Mouse (Mus musculus): Measurements from ENCODE around the gene Ptges3l. TPM values are rescaled to one million over a fixed set of nuclear protein-coding genes. Genes with fewer than 3 reads are reported as not detected.
"Not testable (repeated sequence)": the region's sequence is repeated elsewhere in the genome, so short reads cannot be mapped to it uniquely, and the experiment has no call there.

Gene Ptges3l
- total RNA-seq (2021) = 1 to 10 TPM; 2.1 to 4.3 TPM
- 0.93 and 1.1 TPM in 2 replicates for polyA plus RNA-seq (2012; rRNA removed)
- long read RNA-seq, partial matches to known transcripts = 1 of 5 reads
- long read RNA-seq, other reads (novel, unspliced or antisense) = 0 of 5 reads

DNA sequence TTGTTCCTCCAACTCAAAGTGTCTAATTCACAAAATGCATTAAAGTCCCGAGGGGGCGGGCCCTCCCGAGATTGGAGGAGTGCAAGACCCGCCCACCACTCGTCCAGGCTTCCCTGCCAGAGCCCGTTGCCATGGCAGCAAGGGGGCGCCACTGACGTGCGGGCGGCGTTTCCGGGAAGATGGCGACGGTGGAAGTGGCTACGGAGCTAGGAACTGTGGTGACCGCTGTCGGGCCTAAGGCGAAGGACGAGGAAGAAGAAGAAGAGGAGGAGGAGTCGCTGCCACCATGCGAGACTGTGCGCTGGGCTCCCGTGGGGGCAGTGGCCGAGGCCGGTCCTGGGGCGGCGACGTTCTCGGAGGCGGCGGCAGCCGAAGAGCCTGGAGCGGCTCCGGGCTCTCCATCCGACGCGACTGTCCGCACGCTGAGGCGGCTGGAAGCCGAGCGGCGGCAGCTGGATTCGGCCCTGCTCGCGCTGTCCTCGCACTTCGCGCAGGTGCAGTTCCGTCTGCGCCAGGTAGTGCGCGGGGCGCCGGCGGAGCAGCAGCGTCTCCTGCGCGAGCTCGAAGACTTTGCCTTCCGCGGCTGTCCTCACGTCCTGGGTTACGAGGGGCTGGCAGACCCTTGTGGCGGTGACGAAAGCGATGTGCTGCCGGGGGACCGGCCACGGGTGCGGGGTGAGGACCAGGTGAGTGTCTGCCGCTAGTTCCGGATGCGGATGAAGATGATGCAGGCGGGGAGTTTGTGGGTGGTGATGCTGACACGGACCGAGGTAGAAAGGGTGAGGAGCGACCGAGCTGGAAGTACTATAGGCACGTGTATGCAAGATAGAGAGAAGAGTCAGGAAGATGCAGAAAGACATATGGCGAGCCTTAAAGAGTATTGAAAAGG, at the start of gene Ptges3l, which contains the start of gene Rundc1:
TSS of gene Ptges3l (minus strand) at position 409 of the 889 bp plus-strand sequence.
TSS of gene Rundc1 (plus strand) at position 161 of the 889 bp plus-strand sequence.
- DNase-seq = peak; percentile 98

DNA sequence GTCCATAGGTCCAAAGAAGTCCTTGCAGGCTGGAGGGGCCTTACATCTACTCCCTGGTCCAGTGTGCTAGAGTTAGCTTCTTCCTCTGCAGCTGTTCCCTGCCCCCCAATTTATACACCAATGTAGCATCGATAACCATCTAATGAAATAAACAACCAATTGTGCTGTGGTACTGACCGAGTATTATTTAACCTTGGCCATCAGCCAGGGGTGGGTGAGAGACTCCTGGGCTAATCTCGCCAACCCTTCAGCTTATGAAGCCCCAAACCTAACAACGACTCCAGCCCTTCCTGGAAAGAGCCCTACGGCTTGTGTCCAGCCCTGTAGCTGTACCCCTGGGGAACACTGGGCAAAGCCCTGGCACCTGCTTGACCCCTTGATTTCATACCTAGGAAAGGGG, 49.2 kb upstream of the Ptges3l start:
- DNase-seq = no peak

DNA sequence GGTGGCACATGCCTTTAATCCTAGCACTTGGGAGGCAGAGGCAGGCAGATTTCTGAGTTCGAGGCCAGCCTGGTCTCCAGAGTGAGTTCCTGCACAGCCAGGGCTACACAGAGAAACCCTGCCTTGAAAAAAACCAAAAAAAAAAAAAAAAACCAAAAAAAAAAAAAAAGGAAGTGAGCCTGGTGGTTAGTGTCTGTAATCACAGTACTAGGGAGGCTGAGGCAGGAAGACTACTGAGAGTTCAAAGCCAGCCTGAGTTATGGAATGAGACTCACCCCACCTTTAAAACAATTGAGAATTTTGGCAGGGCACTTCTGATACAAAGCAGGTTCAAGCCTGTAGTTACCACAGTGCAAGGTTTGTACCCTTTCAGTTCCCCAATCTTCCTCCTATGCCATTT, 48.6 kb upstream of the Ptges3l start:
- not testable (repeated sequence) for DNase-seq

- no peak for DNase-seq
These were observed 47.2 kb upstream of the Ptges3l start for GRCm38 (mm10) chr11:101472336-101472735.

DNA sequence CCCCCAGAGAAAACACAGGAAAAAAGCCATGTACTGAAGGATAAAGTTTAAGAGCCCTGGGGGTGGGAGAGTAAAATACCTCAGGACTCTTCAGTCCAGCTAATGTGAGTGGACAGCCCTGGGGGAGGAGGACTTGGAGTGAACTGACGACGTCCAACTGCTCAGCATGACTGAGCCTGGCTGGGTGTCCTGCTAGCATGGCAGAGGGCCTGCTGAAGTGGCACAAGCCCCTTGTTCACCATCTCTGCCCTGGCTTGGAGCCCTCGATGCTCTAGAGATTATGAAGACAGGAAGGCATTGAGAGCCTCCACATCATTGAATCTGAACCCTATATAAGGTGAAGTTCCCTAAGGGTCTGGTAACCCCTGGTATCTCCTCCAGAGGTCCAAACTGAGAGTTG, 46.8 kb upstream of the Ptges3l start:
- no peak for DNase-seq

DNA sequence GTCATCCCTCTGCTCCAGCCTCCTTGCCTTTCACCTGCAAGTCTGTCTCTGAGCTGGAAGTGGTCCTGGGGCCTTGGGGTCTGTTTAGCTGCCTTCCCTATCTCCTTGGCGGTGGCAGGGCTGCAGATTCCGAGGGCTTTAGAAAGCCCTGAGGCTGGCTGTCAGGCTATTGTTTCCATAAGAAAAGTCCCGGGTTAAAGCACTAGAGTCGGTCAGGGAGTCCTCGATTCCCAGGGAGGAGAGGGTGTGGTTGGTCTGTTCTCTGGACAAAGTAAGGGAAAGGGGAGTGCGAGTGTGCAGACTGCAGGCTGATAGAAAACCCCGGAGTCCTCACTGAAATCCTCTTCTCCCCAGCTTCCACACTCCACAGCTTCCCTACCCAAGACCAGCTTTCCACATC, 45.1 kb upstream of the Ptges3l start:
- no peak for DNase-seq

- no peak for DNase-seq
These were observed 44.0 kb upstream of the Ptges3l start for GRCm38 (mm10) chr11:101469155-101469554.

GRCm38 (mm10) chr11:101468731-101469130, 43.6 kb upstream of the Ptges3l start:
- no peak for DNase-seq

DNA sequence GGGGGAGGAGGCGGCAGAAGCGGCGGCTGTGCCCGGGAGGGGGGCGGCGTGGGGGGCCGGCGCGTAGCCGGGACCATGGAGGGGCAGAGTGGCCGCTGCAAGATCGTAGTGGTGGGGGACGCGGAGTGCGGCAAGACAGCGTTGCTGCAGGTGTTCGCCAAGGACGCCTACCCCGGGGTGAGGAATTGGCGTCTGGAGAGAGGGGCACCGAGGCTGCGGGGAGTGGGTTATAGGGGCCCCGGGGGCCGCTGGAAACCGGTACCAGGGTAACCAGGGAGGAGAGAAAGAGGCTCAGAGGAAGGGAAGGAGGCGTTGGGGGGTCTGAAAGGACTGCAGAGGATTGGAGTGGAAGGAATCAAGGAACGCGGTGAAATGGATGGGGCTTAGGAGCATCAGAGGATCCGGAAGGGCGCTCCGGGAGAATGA, 43.1 kb upstream of the Ptges3l start:
- DNase-seq = no peak

DNA sequence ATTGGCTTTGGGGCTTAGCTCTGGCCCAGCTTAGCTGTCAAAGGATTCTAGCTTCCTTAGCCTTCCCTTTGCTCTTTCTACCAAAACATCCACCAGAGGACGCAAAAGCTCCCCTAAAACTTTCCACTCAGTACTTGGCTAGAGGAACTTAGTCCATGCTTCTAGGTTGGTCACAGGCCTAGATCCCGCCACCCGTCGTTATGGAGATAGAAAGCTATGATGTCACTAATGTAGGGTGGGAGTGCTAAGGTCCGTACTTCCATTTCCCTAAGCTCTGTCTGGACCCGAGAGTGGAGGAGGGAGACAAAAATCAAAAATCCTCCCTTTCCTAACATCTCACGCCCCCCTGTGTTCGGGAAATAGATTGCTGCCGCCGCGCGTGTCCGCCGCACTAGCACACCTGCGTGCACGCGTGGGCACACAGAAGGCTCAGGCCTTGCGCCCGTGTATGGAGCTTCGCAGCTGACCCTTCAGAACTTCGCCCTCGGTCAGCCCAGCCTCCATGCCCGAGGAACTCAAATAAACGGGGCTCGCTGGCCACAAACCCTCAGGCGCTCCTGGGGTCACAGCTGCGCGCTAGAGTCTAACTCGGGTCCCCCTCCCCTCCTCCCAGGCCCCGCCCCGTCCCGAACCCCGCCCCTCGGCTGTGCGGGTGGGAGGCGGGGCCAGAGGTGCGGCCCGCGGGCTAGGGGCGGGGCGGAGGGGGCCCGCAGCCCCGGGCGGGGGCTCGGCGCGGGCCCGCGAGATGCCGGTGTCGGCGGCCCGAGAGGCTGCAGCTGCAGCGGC, 42.5 kb upstream of the Ptges3l start:
- DNase-seq = peak; percentile 80

DNA sequence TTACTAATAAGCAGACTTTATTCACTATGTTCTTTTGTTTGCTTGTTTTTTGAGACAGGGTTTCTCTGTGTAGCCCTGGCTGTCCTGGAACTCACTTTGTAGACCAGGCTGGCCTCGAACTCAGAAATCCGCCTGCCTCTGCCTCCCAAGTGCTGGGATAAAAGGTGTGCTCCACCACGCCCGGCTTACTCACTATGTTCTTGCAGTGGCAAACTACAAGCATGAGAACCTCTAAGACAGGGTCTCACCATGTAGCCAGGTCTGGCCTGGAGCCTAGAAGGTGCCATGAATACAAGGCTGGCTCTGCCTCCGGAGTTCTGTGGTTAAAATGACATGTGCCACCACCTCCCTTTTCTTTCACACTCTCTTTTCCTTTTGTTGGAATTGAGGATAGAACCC, 41.4 kb upstream of the Ptges3l start:
- not testable (repeated sequence) for DNase-seq

GRCm38 (mm10) chr11:101465869-101466551, 40.9 kb upstream of the Ptges3l start, which contains the start of gene Vat1:
Vat1 (minus strand) TSS chr11:101466230.
- DNase-seq = peak; percentile 87

GRCm38 (mm10) chr11:101465101-101465868, 40.2 kb upstream of the Ptges3l start:
- DNase-seq = peak; percentile 82

GRCm38 (mm10) chr11:101464211-101465100, 39.3 kb upstream of the Ptges3l start, which contains the start of gene Rnd2:
Rnd2 (plus strand) TSS chr11:101464999.
- DNase-seq = peak; percentile 75

GRCm38 (mm10) chr11:101462583-101463440, 37.7 kb upstream of the Ptges3l start:
- DNase-seq = no peak

- no peak for DNase-seq
These were observed 37.0 kb upstream of the Ptges3l start for GRCm38 (mm10) chr11:101462141-101462540.

DNA sequence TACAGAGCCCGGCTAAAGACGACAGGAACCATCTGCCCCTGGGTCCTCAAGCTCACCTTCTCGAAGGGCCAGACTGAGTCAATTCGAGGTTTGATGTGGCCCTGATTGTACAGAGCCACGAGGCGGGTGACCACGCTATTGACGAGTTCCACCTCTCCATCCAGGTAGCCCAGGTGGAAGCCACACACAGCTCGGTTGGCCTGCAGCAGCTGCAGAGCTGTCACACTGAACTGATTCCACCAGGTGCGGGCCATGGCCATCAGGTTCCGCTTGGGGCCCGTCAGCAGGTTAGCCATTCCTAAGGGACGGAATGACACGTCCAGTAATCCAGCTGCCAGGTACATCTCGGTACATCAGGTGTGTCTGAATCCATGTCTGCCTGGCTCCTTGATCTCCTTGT, 35.2 kb upstream of the Ptges3l start:
- no peak for DNase-seq

- DNase-seq = peak; percentile 62
These were observed 34.6 kb upstream of the Ptges3l start for GRCm38 (mm10) chr11:101459716-101460115.

- DNase-seq = no peak
These were observed 33.1 kb upstream of the Ptges3l start for GRCm38 (mm10) chr11:101458217-101458616.

All from adrenal gland, adult 2 months (tissue).